Mouse (Mus musculus) liver, postnatal 0 days (tissue): ENCODE measurements around the gene Acsbg1. TPM values are rescaled to one million over a fixed set of nuclear protein-coding genes. Genes with fewer than 3 reads are reported as not detected.
A peak's percentile ranks its signal among the peaks of the same experiment; 100 is the strongest.

Experiments
- ATAC-seq: fragments of 200-750 bp; cut with Nextera tagmentation; 2 replicates; pipeline ENCODE4 v1.8.0; 2017; ENCODE audit warnings: mild to moderate bottlenecking, moderate library complexity
- DNase-seq: peaks from one replicate; pipeline ENCODE4 v3.0.0-alpha.2; 2016
- H3K27ac ChIP-seq: fragments of 300-500 bp; sonication (generic); 2 replicates; pipeline ENCODE4 v1.5.1; 2014; ENCODE audit warnings: antibody characterized with exemption, moderate library complexity, mild to moderate bottlenecking, low read depth
- H3K27me3 ChIP-seq: fragments of 300-500 bp; sonication (generic); 2 replicates; pipeline ENCODE4 v1.6.1; 2014; ENCODE audit warnings: low read length, control low read depth, mixed read lengths; ENCODE audit not compliant: insufficient read depth
- H3K36me3 ChIP-seq: fragments of 300-500 bp; sonication (generic); replicated peaks from 2 replicates; pipeline ENCODE4 v1.6.1; 2014; ENCODE audit warnings: mild to moderate bottlenecking, control low read depth, low read length, moderate library complexity, mixed read lengths; ENCODE audit not compliant: insufficient read depth
- H3K4me1 ChIP-seq: fragments of 300-500 bp; sonication (generic); 2 replicates; pipeline ENCODE4 v1.6.1; 2014; ENCODE audit warnings: antibody characterized with exemption, mild to moderate bottlenecking, control low read depth; ENCODE audit not compliant: insufficient read depth
- H3K4me2 ChIP-seq: fragments of 300-500 bp; sonication (generic); 2 replicates; pipeline ENCODE4 v1.6.1; 2014; ENCODE audit warnings: low read depth, mild to moderate bottlenecking, low read length, moderate library complexity, mixed read lengths
- H3K4me3 ChIP-seq: fragments of 300-500 bp; sonication (generic); 2 replicates; pipeline ENCODE4 v1.5.1; 2014; ENCODE audit warnings: low read depth, low read length
- H3K9ac ChIP-seq: fragments of 300-500 bp; sonication (generic); replicated peaks from 2 replicates; pipeline ENCODE4 v1.6.1; 2014; ENCODE audit warnings: mild to moderate bottlenecking, moderate library complexity
- H3K9me3 ChIP-seq: fragments of 300-500 bp; sonication (generic); 2 replicates; pipeline ENCODE4 v1.6.1; 2016; ENCODE audit warnings: mild to moderate bottlenecking, control low read depth, low read length, mixed read lengths
- CTCF ChIP-seq: sonication (generic); IDR thresholded peaks from 2 replicates; pipeline ENCODE4 v1.5.1; 2016; ENCODE audit warnings: antibody characterized with exemption, low read depth
- EP300 ChIP-seq: IDR thresholded peaks from 2 replicates; pipeline ENCODE4 v1.6.1; 2016; ENCODE audit warnings: antibody characterized with exemption, low read depth, mild to moderate bottlenecking
- WGBS: fragments of 180-500 bp; shearing (Covaris S2); extraction: QIAGEN DNeasy Blood & Tissue Kit; methylation state at CpG from one replicate; pipeline ENCODE4 v1.1.7; 2014; ENCODE audit not compliant: insufficient replicate concordance; 5-methylcytosine and 5-hydroxymethylcytosine counted together
- polyA plus RNA-seq: library from polyadenylated mRNA; unstranded; fragments of >200 nt; fragmentation: Nextera tagmentation; extraction: Ambion mirVana; gene quantifications from 2 replicates; pipeline ENCODE4 v1.2.1, GENCODE M21; 2015

The Acsbg1 gene
- polyA plus RNA-seq, 1 experiment from 2014 or later, result 0.12 TPM

DNA sequence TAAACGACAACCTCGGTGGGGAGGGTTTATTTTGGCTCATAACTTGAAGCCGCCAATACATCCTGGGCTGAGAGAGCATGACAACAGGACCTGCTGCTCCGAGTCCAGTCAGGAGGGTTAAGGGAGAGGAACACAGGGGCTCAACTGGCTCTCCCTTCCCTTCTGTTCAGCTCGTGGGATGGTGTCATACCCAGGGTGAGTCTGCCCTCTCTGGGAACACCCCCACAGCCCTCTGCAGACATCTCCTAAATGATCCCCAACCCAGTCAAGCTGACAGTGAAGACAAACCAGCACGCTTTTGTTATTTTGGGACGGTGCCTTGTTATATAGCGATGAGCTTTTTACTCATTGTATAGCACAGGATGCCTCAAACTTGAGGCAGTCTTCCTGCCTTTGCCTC is 27.8 kb upstream of the Acsbg1 start:
- TF ChIP-seq EP300, result no peak
- TF ChIP-seq CTCF, result no peak
- ATAC-seq (no peak), DNase-seq (no peak)
- H3K9ac ChIP-seq, result no peak overlapping the region
- no peak overlapping the region for H3K4me3 ChIP-seq
- 0 out of 2 replicates have a peak, but pooled peaks cover 4% of the 10 kb centered on the region for H3K27me3 ChIP-seq
- H3K4me2 ChIP-seq, result no peak overlapping the region
- no peak overlapping the region for H3K27ac ChIP-seq
- 0 out of 2 replicates have a peak, but pooled peaks cover 4% of the 10 kb centered on the region for H3K4me1 ChIP-seq
- no peaks in the 10 kb centered on the region for H3K36me3 ChIP-seq
- WGBS, result 79% methylated on average over 7 of the region's 8 CpGs
- H3K9me3 ChIP-seq, result no peaks in the 10 kb centered on the region

DNA sequence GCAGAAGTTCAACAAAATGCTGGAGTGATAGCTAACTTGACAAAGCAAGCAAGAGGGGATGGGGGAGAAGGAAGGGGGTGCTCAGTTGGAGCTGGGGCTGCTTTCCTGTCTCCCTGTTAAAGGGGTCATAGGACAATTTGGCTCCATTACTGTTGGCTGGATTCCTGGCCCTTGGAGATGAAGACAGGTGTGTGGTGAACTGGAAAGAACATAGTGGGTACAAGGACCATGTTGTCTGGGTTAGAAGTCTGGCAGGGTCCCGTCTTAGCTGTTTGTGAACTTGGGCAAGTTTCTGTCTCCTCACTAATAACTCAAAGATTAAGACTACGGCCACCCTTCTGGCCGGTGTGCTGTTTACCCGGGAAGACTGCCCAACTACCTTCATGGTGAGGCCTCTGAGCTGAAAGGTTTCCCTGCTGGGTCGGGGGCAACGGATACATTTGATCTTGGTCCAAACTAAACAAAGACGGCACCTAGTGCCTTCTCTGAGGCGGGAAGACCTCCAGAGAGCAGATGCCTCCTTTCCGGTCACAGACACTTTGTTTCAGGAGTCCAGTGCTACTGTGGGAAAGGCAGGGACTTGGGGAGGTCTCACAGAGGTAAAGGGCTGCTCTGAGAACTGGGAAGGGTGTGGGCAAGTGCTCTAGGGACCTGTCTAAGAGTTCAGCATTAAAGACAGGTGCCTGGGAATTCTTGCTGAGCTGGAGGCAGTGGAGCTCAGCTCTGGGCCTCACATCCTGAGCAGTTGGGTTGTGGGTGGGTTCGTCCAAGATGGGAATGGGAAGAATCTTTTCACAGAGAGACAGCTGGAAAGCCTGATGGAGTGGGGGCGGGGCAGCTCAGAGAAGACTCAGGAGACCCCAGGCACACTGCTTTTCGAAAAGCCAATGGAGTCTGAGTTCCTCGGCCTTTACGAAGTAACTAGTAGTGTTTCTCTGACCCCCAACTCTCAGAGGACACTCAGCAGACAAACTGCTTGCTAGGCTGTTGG is 25.9 kb upstream of the Acsbg1 start:
- Histone ChIP-seq H3K4me1 (0 out of 2 replicates have a peak, but pooled peaks cover 4% of the 10 kb centered on the region), H3K27ac (no peak overlapping the region), H3K9me3 (no peaks in the 10 kb centered on the region), H3K9ac (no peak overlapping the region), H3K27me3 (0 out of 2 replicates have a peak, but pooled peaks cover 4% of the 10 kb centered on the region), H3K4me2 (no peak overlapping the region), H3K36me3 (no peaks in the 10 kb centered on the region), H3K4me3 (no peak overlapping the region)
- ATAC-seq (no peak), DNase-seq (no peak)
- 67% methylated on average over 14 of the region's 14 CpGs for WGBS
- TF ChIP-seq EP300 (no peak), CTCF (no peak)

DNA sequence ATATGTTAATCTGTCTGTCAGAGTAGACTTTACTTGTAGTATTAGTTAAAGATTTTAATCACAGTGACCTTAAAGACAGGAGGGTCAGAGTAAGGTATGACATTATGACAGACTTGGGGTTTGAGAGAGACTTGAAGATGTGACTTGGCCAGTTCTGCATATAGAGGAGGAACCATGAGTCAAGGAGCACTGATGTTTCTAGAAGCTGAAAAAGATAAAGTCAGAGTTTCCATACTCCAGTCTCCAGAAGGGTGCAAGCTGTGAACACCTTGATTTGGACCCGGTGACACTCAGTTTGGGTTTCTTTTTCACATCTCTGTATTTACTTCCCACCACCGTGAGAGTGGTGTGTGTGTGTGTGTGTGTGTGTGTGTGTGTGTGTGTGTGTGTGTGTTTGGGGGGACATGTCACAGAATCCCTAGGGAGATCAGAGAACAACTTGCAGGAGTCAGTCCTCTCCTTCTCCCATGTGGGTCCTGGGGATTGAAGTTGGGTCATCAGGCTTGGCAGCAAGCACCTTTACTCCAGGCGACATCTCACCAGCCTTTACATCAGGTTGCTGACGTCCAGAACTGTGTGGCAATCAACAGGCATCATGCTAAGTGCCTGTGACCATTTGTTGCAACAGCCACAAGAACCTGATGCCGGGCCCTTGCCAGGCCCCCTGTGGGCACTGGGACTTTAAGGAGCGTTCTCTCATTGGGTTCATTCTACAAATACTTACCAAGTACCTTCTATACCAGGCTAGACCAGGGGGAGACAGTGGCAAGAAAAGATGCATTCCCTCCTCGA is 22.3 kb upstream of the Acsbg1 start:
- Histone ChIP-seq H3K4me3 (no peak overlapping the region), H3K27ac (no peak overlapping the region), H3K4me1 (no peaks in the 10 kb centered on the region), H3K27me3 (0 out of 2 replicates have a peak, but pooled peaks cover 4% of the 10 kb centered on the region), H3K9me3 (no peaks in the 10 kb centered on the region), H3K36me3 (no peaks in the 10 kb centered on the region), H3K9ac (no peak overlapping the region), H3K4me2 (no peak overlapping the region)
- TF ChIP-seq EP300, result no peak
- no peak for TF ChIP-seq CTCF
- DNase-seq (no peak), ATAC-seq (no peak)
- WGBS, result 66% methylated on average over 7 of the region's 7 CpGs

GRCm38 (mm10) chr9:54682846-54683245 is 21.2 kb upstream of the Acsbg1 start:
- TF ChIP-seq CTCF (no peak), EP300 (no peak)
- Histone ChIP-seq H3K4me3 (no peak overlapping the region), H3K9me3 (no peaks in the 10 kb centered on the region), H3K4me1 (no peaks in the 10 kb centered on the region), H3K36me3 (no peaks in the 10 kb centered on the region), H3K27me3 (0 out of 2 replicates have a peak, but pooled peaks cover under 1% of the 10 kb centered on the region), H3K4me2 (no peak overlapping the region), H3K9ac (no peak overlapping the region), H3K27ac (no peak overlapping the region)
- DNase-seq, result no peak
- ATAC-seq, result no peak
- 39% methylated on average over 2 of the region's 4 CpGs for WGBS

- H3K27ac ChIP-seq, result no peak overlapping the region
- 0 out of 2 replicates have a peak, but pooled peaks cover 7% of the 10 kb centered on the region for H3K27me3 ChIP-seq
- no peaks in the 10 kb centered on the region for H3K4me1 ChIP-seq
- ATAC-seq, result peak; percentile 76
- no peaks in the 10 kb centered on the region for H3K36me3 ChIP-seq
- peak overlapping the region; percentile 61 for H3K4me2 ChIP-seq
- DNase-seq, result peak; percentile 79
- H3K9me3 ChIP-seq, result no peaks in the 10 kb centered on the region
- WGBS, result 2% methylated on average over 14 of the region's 14 CpGs
- no peak overlapping the region for H3K9ac ChIP-seq
- peak; percentile 87 for TF ChIP-seq CTCF
- TF ChIP-seq EP300, result no peak
- H3K4me3 ChIP-seq, result peak overlapping the region; percentile 11; the same call in 1 of the 2 replicates
These were observed 14.9 kb upstream of the Acsbg1 start for GRCm38 (mm10) chr9:54676531-54676986.

DNA sequence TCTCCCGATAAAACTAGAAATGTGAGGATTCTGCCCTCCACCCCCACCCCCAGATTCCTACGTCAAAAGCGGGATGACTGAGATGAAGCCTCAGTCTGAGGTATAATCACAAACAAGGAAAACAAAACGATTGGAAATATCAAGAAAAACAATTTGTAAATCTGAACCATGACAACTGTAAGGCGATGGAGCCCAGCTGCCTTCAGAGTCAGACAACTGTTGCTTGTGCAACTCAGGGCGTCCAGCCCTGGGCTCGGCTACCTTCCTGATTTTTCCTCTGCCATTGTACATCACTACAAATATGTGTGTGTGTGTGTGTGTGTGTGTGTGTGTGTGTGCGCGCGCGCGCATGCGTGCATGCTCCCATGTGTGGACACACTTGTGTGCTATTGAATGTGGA is 12.2 kb upstream of the Acsbg1 start:
- ATAC-seq (no peak), DNase-seq (no peak)
- 82% methylated on average over 13 of the region's 13 CpGs for WGBS
- H3K4me3 ChIP-seq, result no peak overlapping the region
- H3K4me1 ChIP-seq, result no peaks in the 10 kb centered on the region
- 0 out of 2 replicates have a peak, but pooled peaks cover 7% of the 10 kb centered on the region for H3K27me3 ChIP-seq
- TF ChIP-seq EP300, result no peak
- TF ChIP-seq CTCF, result no peak
- no peak overlapping the region for H3K9ac ChIP-seq
- no peak overlapping the region for H3K4me2 ChIP-seq
- no peaks in the 10 kb centered on the region for H3K9me3 ChIP-seq
- H3K36me3 ChIP-seq, result no peaks in the 10 kb centered on the region
- no peak overlapping the region for H3K27ac ChIP-seq
